Mouse (Mus musculus) layer of hippocampus, adult 2 months (tissue): ENCODE results near the gene Blzf1. TPM values are rescaled to one million over a fixed set of nuclear protein-coding genes. Genes with fewer than 3 reads are reported as not detected.

Source experiments
- DNase-seq, 2 experiments: peaks; one replicate each; pipeline ENCODE4 v3.0.0; 2022; ENCODE audit warnings: low spot score in 2 of 2
- H3K27ac ChIP-seq: fragments of 200-600 bp; 2 replicates; pipeline ENCODE4 v1.8.1; 2022
- H3K4me3 ChIP-seq: fragments of 200-600 bp; 2 replicates; pipeline ENCODE4 v1.8.1; 2022; ENCODE audit warnings: mild to moderate bottlenecking
- CTCF ChIP-seq: fragments of 200-600 bp; conservative IDR thresholded peaks from 2 replicates; pipeline ENCODE4 v1.8.1; 2022; ENCODE audit warnings: antibody characterized with exemption, mild to moderate bottlenecking, moderate library complexity
- long read RNA-seq, 2 experiments: library from polyadenylated mRNA; stranded (forward); transcript quantifications; one replicate each; pipeline ENCODE4 v2.0.0; 2021; ENCODE audit warnings: borderline mapping rate in 2 of 2
- total RNA-seq, 2 experiments: library from RNA; stranded (reverse); gene quantifications; 2 replicates each; pipeline ENCODE4 v1.2.3; 2021

The Blzf1 gene
- 10 to 100 TPM; 23.2 to 26.8 TPM for total RNA-seq
- long read RNA-seq, experiment 1, transcript Blzf1-203 (7 exons, 2,430 nt) = major isoform, 5 of 7 reads
- long read RNA-seq, experiment 1, partial matches to known transcripts = 1 of 7 reads
- long read RNA-seq, experiment 1, other reads (novel, unspliced or antisense) = 1 of 7 reads
- long read RNA-seq, experiment 2, transcript Blzf1-203 (7 exons, 2,430 nt) = major isoform, 15 of 18 reads
- long read RNA-seq, experiment 2, partial matches to known transcripts = 0 of 18 reads
- long read RNA-seq, experiment 2, other reads (novel, unspliced or antisense) = 3 of 18 reads

DNA sequence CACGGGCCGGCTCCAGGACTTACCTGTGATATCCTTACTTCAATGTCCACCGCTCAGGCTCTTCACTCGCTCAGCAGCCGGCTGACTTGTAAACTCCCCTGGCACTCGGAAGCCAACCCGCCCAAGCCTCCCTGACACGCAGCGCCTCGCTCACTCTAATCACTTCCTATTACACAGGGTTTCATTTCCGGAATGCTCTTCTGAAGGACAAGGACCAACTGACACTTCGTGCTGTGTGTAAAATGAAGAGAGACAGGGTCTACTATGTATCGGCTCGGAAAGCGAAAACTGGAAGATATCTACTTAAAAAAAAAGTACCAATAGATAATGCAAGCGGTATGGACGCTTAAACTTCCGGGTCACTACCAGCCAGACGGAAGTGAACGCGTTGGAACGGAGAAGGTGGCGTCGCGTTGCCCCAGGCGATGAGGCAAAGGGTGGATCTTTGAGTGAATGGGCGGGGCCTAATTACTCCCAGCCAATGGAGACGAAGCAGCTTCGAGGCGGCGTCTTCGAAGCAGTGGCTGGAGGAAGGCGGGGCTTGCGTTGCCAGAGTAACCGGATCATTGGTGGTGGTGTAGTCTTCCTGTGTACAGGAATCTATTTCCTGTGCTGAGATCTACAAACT lies at the start of gene Blzf1:
TSS of gene Blzf1 (minus strand) at position 366 of the 628 bp plus-strand sequence.
- peak within 1 kb of the TSS; percentile 89 for H3K27ac ChIP-seq

DNA sequence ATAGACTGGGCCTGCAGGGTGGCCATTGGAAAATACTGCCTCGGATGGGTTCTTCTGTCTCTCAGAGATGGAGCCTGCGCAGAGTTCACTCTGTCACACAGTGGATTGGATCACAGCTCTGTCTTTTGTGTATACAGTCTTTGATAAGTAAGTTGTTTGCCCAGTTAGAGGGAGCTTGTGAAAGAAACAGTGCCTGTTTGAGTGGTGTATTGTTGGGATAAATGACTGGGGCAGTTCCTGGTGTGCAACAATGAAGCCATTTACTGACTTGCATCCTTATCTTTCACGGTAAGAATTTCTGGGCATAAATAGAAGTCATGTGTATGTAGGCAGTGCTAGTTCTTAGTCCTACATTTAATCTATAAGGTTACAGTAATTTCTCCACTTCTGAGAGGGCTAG lies 46.2 kb upstream of the Blzf1 start:
- TF ChIP-seq CTCF = no peak
- Histone ChIP-seq H3K27ac (peak overlapping the region; percentile 16), H3K4me3 (no peak overlapping the region)
- no peak for DNase-seq

More for the DNA sequence above, at the start of gene Blzf1:
- TF ChIP-seq CTCF = no peak
- DNase-seq = peak; percentile 96 to 98
- peak within 1 kb of the TSS; percentile 85 for H3K4me3 ChIP-seq

- H3K4me3 ChIP-seq = no peak overlapping the region
- peak; percentile 81 for TF ChIP-seq CTCF
- no peak for DNase-seq
- no peak overlapping the region for H3K27ac ChIP-seq
Measured at GRCm38 (mm10) chr1:164342161-164342560, 34.9 kb upstream of the Blzf1 start.

DNA sequence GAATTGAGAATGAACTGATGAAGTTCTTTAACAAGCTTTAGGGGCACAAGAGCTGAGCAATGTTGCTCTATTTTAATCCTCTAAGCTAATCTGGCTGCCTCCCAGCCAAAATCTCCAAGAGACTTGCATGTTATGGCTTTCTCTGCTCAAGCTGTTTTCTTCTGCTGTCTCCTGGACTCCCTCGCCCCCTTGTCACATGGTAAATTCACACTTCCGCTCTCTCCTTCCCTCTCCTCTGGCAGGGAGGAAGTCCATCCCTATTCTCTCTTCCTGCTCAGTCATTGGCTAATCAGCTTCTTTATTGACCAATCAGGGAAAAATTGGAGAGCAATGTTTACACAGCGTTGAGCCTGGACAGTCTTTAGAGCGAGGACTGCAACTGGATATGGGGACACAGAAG lies 28.6 kb upstream of the Blzf1 start:
- TF ChIP-seq CTCF = no peak
- H3K4me3 ChIP-seq = no peak overlapping the region
- no peak overlapping the region for H3K27ac ChIP-seq
- no peak for DNase-seq

GRCm38 (mm10) chr1:164335435-164335834 lies 28.1 kb upstream of the Blzf1 start:
- TF ChIP-seq CTCF = no peak
- DNase-seq = no peak
- Histone ChIP-seq H3K4me3 (no peak overlapping the region), H3K27ac (no peak overlapping the region)

GRCm38 (mm10) chr1:164332559-164332958 lies 25.3 kb upstream of the Blzf1 start:
- Histone ChIP-seq H3K4me3 (no peak overlapping the region), H3K27ac (0 out of 2 replicates have a peak overlapping the region, but pooled peaks have one; percentile 32)
- DNase-seq = no peak
- no peak for TF ChIP-seq CTCF

DNA sequence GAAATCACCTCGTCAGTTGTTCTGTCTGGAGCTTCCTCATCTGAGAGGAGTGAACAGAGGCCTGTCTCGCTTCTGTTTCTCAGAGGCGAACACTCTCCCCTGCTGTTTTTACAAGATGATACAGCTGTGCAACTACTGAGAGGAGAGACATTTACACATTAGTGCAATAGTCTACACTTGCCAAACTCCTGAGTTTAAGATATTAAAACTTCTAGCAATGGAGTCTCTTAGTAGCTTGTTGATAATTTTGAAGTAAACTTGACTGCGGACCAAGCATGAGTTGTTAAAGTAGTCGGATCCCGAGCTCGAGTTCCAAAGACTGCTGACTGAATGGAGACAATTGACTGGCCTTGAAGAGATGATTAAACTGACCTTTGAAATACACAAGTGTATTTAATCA lies 20.5 kb upstream of the Blzf1 start:
- Histone ChIP-seq H3K27ac (peak overlapping the region; percentile 91; the same call in 1 of the 2 replicates), H3K4me3 (no peak overlapping the region)
- DNase-seq = no peak
- no peak for TF ChIP-seq CTCF

DNA sequence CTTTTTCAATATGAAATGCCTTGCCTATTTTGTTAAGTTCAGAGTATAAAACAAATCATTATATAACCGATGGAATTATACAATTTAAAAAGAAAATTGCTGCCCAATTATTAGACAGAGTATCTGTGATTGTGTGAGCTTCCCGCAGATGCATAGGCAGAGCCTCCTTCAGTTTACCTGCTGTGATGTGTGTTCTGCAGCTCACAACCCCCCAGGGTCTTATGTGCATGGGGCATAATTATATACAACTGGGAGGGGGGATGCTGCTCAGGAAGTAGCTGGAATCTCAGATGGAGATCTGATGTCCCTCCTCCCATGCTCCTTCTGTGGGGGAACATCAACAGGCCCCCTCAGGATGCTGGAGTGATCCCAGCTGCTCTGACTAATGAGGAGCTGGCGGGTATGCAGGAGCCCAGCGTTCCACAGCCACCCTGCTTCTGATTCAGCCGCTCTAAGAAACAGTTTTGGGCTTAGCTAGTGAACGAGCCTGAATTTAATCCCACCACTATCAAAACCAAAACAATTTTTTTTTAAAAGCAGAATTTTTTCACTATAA lies 19.4 kb upstream of the Blzf1 start:
- H3K27ac ChIP-seq = peak overlapping the region; percentile 91
- TF ChIP-seq CTCF = no peak
- peak; percentile 62 to 78 for DNase-seq
- no peak overlapping the region for H3K4me3 ChIP-seq

GRCm38 (mm10) chr1:164324878-164325277 lies 17.6 kb upstream of the Blzf1 start:
- no peak for TF ChIP-seq CTCF
- no peak for DNase-seq
- H3K27ac ChIP-seq = no peak overlapping the region
- no peak overlapping the region for H3K4me3 ChIP-seq

DNA sequence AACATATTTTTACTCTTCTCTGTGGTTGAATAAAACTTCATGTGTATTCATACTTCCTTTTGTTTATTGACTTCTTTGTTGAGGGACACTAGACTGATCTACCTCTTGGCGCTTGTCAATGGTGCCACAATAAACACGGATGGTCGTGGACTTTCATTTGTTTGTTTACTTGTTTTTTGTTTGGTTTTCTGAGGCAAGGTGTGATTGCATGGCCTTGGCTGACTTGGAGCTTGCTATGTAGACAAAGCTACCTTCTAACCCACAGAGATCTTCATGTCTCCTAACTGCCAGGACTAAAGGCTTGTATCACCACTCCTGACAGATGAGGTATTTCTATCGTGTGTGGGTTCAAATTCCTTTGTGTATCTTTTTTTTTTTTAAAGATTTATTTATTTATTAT lies 16.9 kb upstream of the Blzf1 start:
- H3K27ac ChIP-seq = no peak overlapping the region
- no peak for DNase-seq
- H3K4me3 ChIP-seq = no peak overlapping the region
- no peak for TF ChIP-seq CTCF

- H3K4me3 ChIP-seq = no peak overlapping the region
- TF ChIP-seq CTCF = no peak
- DNase-seq = no peak
- no peak overlapping the region for H3K27ac ChIP-seq
Measured at GRCm38 (mm10) chr1:164322987-164323650, 15.8 kb upstream of the Blzf1 start.

GRCm38 (mm10) chr1:164321408-164321807 lies 14.1 kb upstream of the Blzf1 start:
- DNase-seq = no peak
- H3K27ac ChIP-seq = peak overlapping the region; percentile 80
- peak overlapping the region; percentile 15 for H3K4me3 ChIP-seq
- no peak for TF ChIP-seq CTCF

- Histone ChIP-seq H3K4me3 (0 out of 2 replicates have a peak overlapping the region, but pooled peaks have one; percentile 20), H3K27ac (peak overlapping the region; percentile 80)
- peak in 1 of 2 experiments; percentile 59 for DNase-seq
- TF ChIP-seq CTCF = peak; percentile 24
Measured at GRCm38 (mm10) chr1:164320731-164321130, 13.4 kb upstream of the Blzf1 start.
